In genomic region chr10:60390904-60391420, GRCm38 (mm10) we compare ENCODE assay signal across 21 mouse cellular contexts. TPM values are rescaled to one million over a fixed set of nuclear protein-coding genes. Genes with fewer than 3 reads are reported as not detected.
DNase-seq lines count a peak whose midpoint lies in the region; ATAC-seq lines count a peak whose summit lies in the region.
"Had no signal": no experiment of that assay in that cellular context is flagged by ENCODE, and none has a peak within 500 bp of the region (broad histone marks: within the 10 kb centered on the region; RNA-seq: fewer than 3 reads in every experiment).

No protein-coding gene starts in this region.

- no peak overlapping the region for H3K4me2 ChIP-seq in midbrain, embryonic 14.5 days (ENCODE audit: low read length)
- H3K4me2 ChIP-seq: embryonic facial prominence, embryonic 12.5 days; hindbrain, embryonic 15.5 days; neural tube, embryonic 12.5 days had no signal

- no peak for DNase-seq in midbrain, embryonic 10.5 days (ENCODE audit: low spot score)
- no peak for DNase-seq in midbrain, embryonic 14.5 days
- peak; percentile 45 for DNase-seq in CD4-positive, CD25-positive, alpha-beta regulatory T cell, adult 2 months (ENCODE audit: low read depth, low spot score)
- DNase-seq in embryo, embryonic 9.5 days (ENCODE audit: extremely low spot score): no peak
- no peak for DNase-seq in testis, postnatal 14 days (ENCODE audit: low spot score)
- DNase-seq: adrenal gland, postnatal 10 days; cerebellum, adult 2 months; gastrocnemius, postnatal 25 days; heart, postnatal 14 days; kidney, postnatal 10 days; lung, adult 18-20 months; lung, postnatal 36 days; right cerebral cortex, postnatal 25 days had no signal

- H3K4me1 ChIP-seq in midbrain, embryonic 10.5 days: peaks cover 22% of the 10 kb centered on the region
- no peaks in the 10 kb centered on the region for H3K4me1 ChIP-seq in midbrain, embryonic 14.5 days (ENCODE audit: control insufficient read depth, insufficient read depth, low read length)
- H3K4me1 ChIP-seq: embryonic facial prominence, embryonic 12.5 days had no signal

- 69% methylated on average over 5 of the region's 5 CpGs for WGBS in midbrain, embryonic 10.5 days
- 59% methylated on average over 5 of the region's 5 CpGs for WGBS in midbrain, embryonic 14.5 days

- H3K36me3 ChIP-seq in midbrain, embryonic 10.5 days: no peaks in the 10 kb centered on the region
- no peaks in the 10 kb centered on the region for H3K36me3 ChIP-seq in midbrain, embryonic 14.5 days (ENCODE audit: control insufficient read depth, insufficient read depth, low read length)
- H3K36me3 ChIP-seq: embryonic facial prominence, embryonic 12.5 days; hindbrain, embryonic 15.5 days; neural tube, embryonic 12.5 days had no signal

- H3K9ac ChIP-seq in midbrain, embryonic 14.5 days (replicated peaks; ENCODE audit: low read length): no peak overlapping the region
- H3K9ac ChIP-seq: embryonic facial prominence, embryonic 12.5 days; hindbrain, embryonic 15.5 days; neural tube, embryonic 12.5 days had no signal

- peak overlapping the region; percentile 67 for H3K27ac ChIP-seq in midbrain, embryonic 10.5 days (replicated peaks)
- H3K27ac ChIP-seq in midbrain, embryonic 14.5 days (replicated peaks; ENCODE audit: low read depth, low read length): no peak overlapping the region
- H3K27ac ChIP-seq: embryonic facial prominence, embryonic 12.5 days; hindbrain, embryonic 15.5 days; left cerebral cortex, adult 2 months; neural tube, embryonic 12.5 days had no signal

- no peak overlapping the region for H3K4me3 ChIP-seq in midbrain, embryonic 10.5 days
- H3K4me3 ChIP-seq in midbrain, embryonic 14.5 days (replicated peaks; ENCODE audit: low read depth, low read length): no peak overlapping the region
- H3K4me3 ChIP-seq: embryonic facial prominence, embryonic 12.5 days; hindbrain, embryonic 15.5 days; left cerebral cortex, adult 2 months; neural tube, embryonic 12.5 days had no signal

- H3K27me3 ChIP-seq in midbrain, embryonic 10.5 days (ENCODE audit: low read depth, poor library complexity, severe bottlenecking): no peaks in the 10 kb centered on the region
- H3K27me3 ChIP-seq in midbrain, embryonic 14.5 days (ENCODE audit: control insufficient read depth, insufficient read depth, low read length): no peaks in the 10 kb centered on the region
- H3K27me3 ChIP-seq: embryonic facial prominence, embryonic 12.5 days; hindbrain, embryonic 15.5 days; neural tube, embryonic 12.5 days had no signal

- no peak for ATAC-seq in midbrain, embryonic 14.5 days (ENCODE audit: low FRiP score, low TSS enrichment)
- peak; percentile 26 for ATAC-seq in activated CD4-positive, CD25-positive, alpha-beta regulatory T cell, adult 4 months
- ATAC-seq in megakaryocyte progenitor cell, adult 5-6 weeks (replicated peaks; ENCODE audit: poor library complexity): peak; percentile 17; the same call in 1 of the 2 replicates
- ATAC-seq: intestine, postnatal 0 days had no signal

- no peaks in the 10 kb centered on the region for H3K9me3 ChIP-seq in midbrain, embryonic 10.5 days (replicated peaks)
- no peaks in the 10 kb centered on the region for H3K9me3 ChIP-seq in midbrain, embryonic 14.5 days (ENCODE audit: control insufficient read depth, low read length)
- H3K9me3 ChIP-seq: embryonic facial prominence, embryonic 12.5 days; hindbrain, embryonic 15.5 days; neural tube, embryonic 12.5 days had no signal

RNA-seq across cellular contexts. Expression of gene Gm17455, which starts 8.6 kb away (rescaled TPM):
- 3.7 and 5.5 TPM in 2 replicates for polyA plus RNA-seq in midbrain, embryonic 10.5 days (2016; fragmentation: Nextera tagmentation; extraction: Ambion mirVana)
- 7.6 and 9.8 TPM in 2 replicates for polyA plus RNA-seq in midbrain, embryonic 14.5 days (2014; fragmentation: Nextera tagmentation; extraction: Ambion mirVana)
- under 1 TPM in 1 of 2 experiments, not detected in 1; 0.84 TPM for polyA plus RNA-seq in activated CD4-positive, CD25-positive, alpha-beta regulatory T cell, adult 4 months (2017; shearing (Covaris generic))
- total RNA-seq in megakaryocyte progenitor cell, adult 5-6 weeks (2015): 0.29 TPM in 1 of 2 replicates, not detected in the other
- not detected in 2 replicates for total RNA-seq in megakaryocyte progenitor cell, adult 5-6 weeks (2017)
- total RNA-seq: adrenal gland, postnatal 10 days; gastrocnemius, postnatal 25 days; heart, postnatal 14 days; left cerebral cortex, adult 2 months had no signal
- polyA plus RNA-seq: testis, adult 2 months had no signal

RNA-seq across cellular contexts. Expression of gene Vsir, which starts 44.3 kb away (rescaled TPM):
- 1.9 and 2.3 TPM in 2 replicates for polyA plus RNA-seq in midbrain, embryonic 10.5 days (2016; fragmentation: Nextera tagmentation; extraction: Ambion mirVana)
- 1.1 and 2.7 TPM in 2 replicates for polyA plus RNA-seq in midbrain, embryonic 14.5 days (2014; fragmentation: Nextera tagmentation; extraction: Ambion mirVana)
- polyA plus RNA-seq in activated CD4-positive, CD25-positive, alpha-beta regulatory T cell, adult 4 months (2017; shearing (Covaris generic)): 100 to 1,000 TPM; 182 to 186 TPM
- total RNA-seq in megakaryocyte progenitor cell, adult 5-6 weeks (2015): 43.4 and 55.3 TPM in 2 replicates
- total RNA-seq in megakaryocyte progenitor cell, adult 5-6 weeks (2017): 119 and 123 TPM in 2 replicates

Comparison
In these comparisons a context has a peak if more than half of its experiments do, and no peak if none do; other contexts are left out.
1. RNA of gene Vsir, which starts 44.3 kb away (polyA plus RNA-seq): 182 to 186 TPM in activated CD4-positive, CD25-positive, alpha-beta regulatory T cell, adult 4 months; 1.1 to 2.7 TPM in midbrain, embryonic 14.5 days and 1.9 to 2.3 TPM in midbrain, embryonic 10.5 days; every median in the first group is over 10 times any median in the second.